Mouse (Mus musculus): ENCODE results near the gene Etl4.

GRCm38 (mm10) chr2:20603991-20604390, 694.4 kb downstream of the Etl4 start:
- TF ChIP-seq REST (IDR thresholded peaks at IDR 0.05; ENCODE audit: insufficient read depth, insufficient read length) (no peak), SRF (IDR thresholded peaks at IDR 0.05; ENCODE audit: control insufficient read depth, insufficient read length, low read depth) (no peak), E2F4 (IDR thresholded peaks at IDR 0.05; ENCODE audit: insufficient read depth) (no peak), CEBPB (IDR thresholded peaks at IDR 0.05; ENCODE audit: insufficient read depth, poor library complexity, severe bottlenecking) (no peak), TCF12 (IDR thresholded peaks at IDR 0.05; ENCODE audit: insufficient read depth, poor library complexity, severe bottlenecking) (no peak), POLR2A (IDR thresholded peaks at IDR 0.05; ENCODE audit: insufficient read length, low read depth) (no peak)

All from myocyte (in vitro differentiated cells).